Mouse (Mus musculus) limb, embryonic 10.5 days (tissue): ENCODE results near the gene Ccnb2. TPM values are rescaled to one million over a fixed set of nuclear protein-coding genes. Genes with fewer than 3 reads are reported as not detected.
"Not testable (repeated sequence)": the region's sequence is repeated elsewhere in the genome, so short reads cannot be mapped to it uniquely, and the experiment has no call there.

ENCODE experiments used
- DNase-seq: peaks from one replicate; pipeline ENCODE4 v3.0.0-alpha.2; 2017; ENCODE audit warnings: low spot score
- H3K27ac ChIP-seq: fragments of 300-500 bp; sonication (generic); 2 replicates; pipeline ENCODE4 v1.5.1; 2016; ENCODE audit warnings: mild to moderate bottlenecking
- H3K27me3 ChIP-seq: fragments of 300-500 bp; sonication (generic); 2 replicates; pipeline ENCODE4 v1.6.1; 2016; ENCODE audit warnings: low read depth, mild to moderate bottlenecking; ENCODE audit not compliant: poor library complexity, severe bottlenecking
- H3K36me3 ChIP-seq: fragments of 300-500 bp; sonication (generic); 2 replicates; pipeline ENCODE4 v1.6.1; 2016; ENCODE audit warnings: mild to moderate bottlenecking, moderate library complexity
- H3K4me1 ChIP-seq: fragments of 300-500 bp; sonication (generic); 2 replicates; pipeline ENCODE4 v1.6.1; 2016
- H3K4me3 ChIP-seq: fragments of 300-500 bp; sonication (generic); 2 replicates; pipeline ENCODE4 v1.5.1; 2016; ENCODE audit warnings: mild to moderate bottlenecking, moderate library complexity
- H3K9me3 ChIP-seq: fragments of 300-500 bp; sonication (generic); replicated peaks from 2 replicates; pipeline ENCODE4 v1.6.1; 2016; ENCODE audit warnings: mild to moderate bottlenecking
- WGBS: fragments of 180-500 bp; shearing (Covaris S2); methylation state at CpG from one replicate; pipeline ENCODE4 v1.1.7; 2016; 5-methylcytosine and 5-hydroxymethylcytosine counted together
- polyA plus RNA-seq: library from polyadenylated mRNA; unstranded; fragments of >200 nt; fragmentation: Nextera tagmentation; extraction: Ambion mirVana; gene quantifications from 2 replicates; pipeline ENCODE4 v1.2.1, GENCODE M21; 2016

Gene Ccnb2
- 223 and 245 TPM in 2 replicates for polyA plus RNA-seq

DNA sequence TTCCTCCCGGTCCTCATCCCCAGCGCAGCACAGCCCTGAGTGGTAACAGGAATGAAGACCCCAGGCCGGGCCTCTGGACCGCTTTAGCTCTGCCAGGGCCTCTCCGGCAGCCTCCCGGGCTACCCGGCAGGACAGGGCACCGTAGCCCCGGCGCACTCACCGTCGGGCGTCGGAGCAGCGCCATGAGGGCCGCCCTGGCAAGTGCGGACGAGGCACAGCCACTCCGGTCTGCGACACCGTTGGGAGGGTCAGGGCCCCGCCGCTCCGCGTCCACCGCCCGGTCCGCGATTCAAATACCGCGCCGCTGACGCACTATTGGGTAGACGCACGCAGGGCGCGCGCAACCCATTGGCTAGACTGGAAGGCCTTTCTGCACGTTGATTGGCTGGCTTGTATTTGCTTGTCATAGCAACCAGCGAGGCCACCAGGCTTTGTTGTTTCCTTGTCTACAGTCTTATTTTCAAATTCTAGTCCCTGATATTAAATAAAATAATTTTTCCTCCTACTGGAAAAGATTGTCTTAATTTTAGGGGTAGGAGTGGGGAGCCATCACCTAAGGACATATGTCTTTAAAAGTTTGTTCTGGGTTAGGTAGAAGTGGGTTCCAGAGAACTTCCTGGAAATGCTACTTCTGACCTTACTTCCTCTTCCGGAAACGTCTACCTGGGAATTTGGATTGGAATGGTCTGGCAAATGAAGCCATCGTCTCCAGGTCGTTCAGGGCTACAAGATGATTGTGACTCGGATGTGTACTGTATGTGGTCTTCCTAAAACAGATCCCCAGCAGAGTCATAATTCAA, at the start of gene Ccnb2:
Gene Ccnb2 (minus strand): TSS at position 291 of the 800 bp plus-strand sequence.
- Histone ChIP-seq H3K4me1 (peaks cover 8% of the 10 kb centered on the region; the same call in 1 of the 2 replicates), H3K9me3 (no peaks in the 10 kb centered on the region), H3K27me3 (no peaks in the 10 kb centered on the region), H3K36me3 (peaks cover 61% of the 10 kb centered on the region), H3K4me3 (peak within 1 kb of the TSS; percentile 90), H3K27ac (peak within 1 kb of the TSS; percentile 98)
- peak; percentile 93 for DNase-seq
- 3% methylated on average over 45 of the region's 45 CpGs for WGBS

GRCm38 (mm10) chr9:70463091-70463490, 41.7 kb upstream of the Ccnb2 start:
- H3K27me3 ChIP-seq, DNase-seq, H3K4me3 ChIP-seq, H3K27ac ChIP-seq, H3K9me3 ChIP-seq, H3K4me1 ChIP-seq: not testable (repeated sequence)
- H3K36me3 ChIP-seq = peaks cover 47% of the 10 kb centered on the region
- 97% methylated on average over 13 of the region's 13 CpGs for WGBS

GRCm38 (mm10) chr9:70452371-70452770, 31.0 kb upstream of the Ccnb2 start:
- 93% methylated on average over 2 of the region's 2 CpGs for WGBS

GRCm38 (mm10) chr9:70449072-70449471, 27.7 kb upstream of the Ccnb2 start:
- DNase-seq = no peak
- Histone ChIP-seq H3K4me3 (no peak overlapping the region), H3K9me3 (no peaks in the 10 kb centered on the region), H3K4me1 (no peaks in the 10 kb centered on the region), H3K27ac (no peak overlapping the region), H3K27me3 (no peaks in the 10 kb centered on the region), H3K36me3 (peaks cover 83% of the 10 kb centered on the region)
- WGBS = 97% methylated on average over 5 of the region's 5 CpGs

More at GRCm38 (mm10) chr9:70452371-70452770, 31.0 kb upstream of the Ccnb2 start:
- H3K9me3 ChIP-seq = no peaks in the 10 kb centered on the region
- H3K4me3 ChIP-seq = no peak overlapping the region
- H3K36me3 ChIP-seq = peaks cover 94% of the 10 kb centered on the region
- DNase-seq = no peak
- no peak overlapping the region for H3K27ac ChIP-seq
- H3K4me1 ChIP-seq = no peaks in the 10 kb centered on the region
- H3K27me3 ChIP-seq = no peaks in the 10 kb centered on the region

DNA sequence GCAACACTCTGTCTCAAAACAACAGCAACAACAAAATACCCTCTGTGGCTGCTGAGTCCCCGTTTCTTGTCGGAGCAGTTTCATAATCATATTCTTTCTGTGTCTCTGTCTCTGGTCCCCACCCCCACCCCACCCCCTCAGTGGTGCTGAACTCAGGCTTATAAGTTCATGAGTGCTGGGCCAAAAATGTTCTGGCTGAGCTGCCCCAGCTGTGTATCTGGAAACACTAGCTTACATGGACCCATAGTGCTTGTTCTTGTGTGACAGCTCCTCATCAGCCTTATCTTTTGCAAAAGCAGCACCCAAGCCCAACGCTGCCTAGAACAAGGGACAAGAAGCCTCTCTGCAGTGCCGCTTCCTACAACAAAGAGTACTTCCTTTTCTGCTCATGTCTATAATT, 18.6 kb upstream of the Ccnb2 start:
- 94% methylated on average over 4 of the region's 4 CpGs for WGBS
- Histone ChIP-seq H3K36me3 (peaks cover 98% of the 10 kb centered on the region), H3K9me3 (no peaks in the 10 kb centered on the region), H3K27me3 (no peaks in the 10 kb centered on the region), H3K27ac (no peak overlapping the region), H3K4me1 (no peaks in the 10 kb centered on the region), H3K4me3 (no peak overlapping the region)
- no peak for DNase-seq

DNA sequence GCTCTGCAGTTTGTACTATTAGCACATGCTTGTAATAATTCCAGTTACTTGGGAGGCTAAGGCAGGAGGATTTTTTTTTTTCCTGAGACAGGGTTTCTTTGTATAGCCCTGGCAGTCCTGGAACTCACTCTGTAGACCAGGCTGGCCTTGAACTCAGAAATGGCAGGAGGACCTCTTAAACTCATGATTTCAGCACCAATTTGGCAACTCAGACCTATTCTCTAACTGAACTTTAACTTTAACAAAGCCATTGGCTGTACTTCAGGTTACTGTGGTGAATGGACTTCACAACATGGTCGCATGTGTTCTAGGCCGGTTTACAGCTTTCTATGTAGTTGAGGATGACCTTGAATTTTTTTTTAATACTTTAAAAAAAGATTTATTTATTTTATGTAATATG, 1.3 kb upstream of the Ccnb2 start:
- DNase-seq = no peak
- Histone ChIP-seq H3K9me3 (no peaks in the 10 kb centered on the region), H3K4me3 (no peak overlapping the region), H3K4me1 (peaks cover 8% of the 10 kb centered on the region; the same call in 1 of the 2 replicates), H3K27ac (no peak overlapping the region), H3K27me3 (no peaks in the 10 kb centered on the region), H3K36me3 (peaks cover 60% of the 10 kb centered on the region)
- 96% methylated on average over 2 of the region's 2 CpGs for WGBS

GRCm38 (mm10) chr9:70416412-70416811, 4.9 kb downstream of the Ccnb2 start:
- peaks cover 77% of the 10 kb centered on the region for H3K36me3 ChIP-seq
- H3K27me3 ChIP-seq = no peaks in the 10 kb centered on the region
- H3K27ac ChIP-seq = no peak overlapping the region
- DNase-seq = no peak
- no peaks in the 10 kb centered on the region for H3K9me3 ChIP-seq
- WGBS = 81% methylated on average over 3 of the region's 3 CpGs
- H3K4me3 ChIP-seq = no peak overlapping the region
- H3K4me1 ChIP-seq = peaks cover 8% of the 10 kb centered on the region; the same call in 1 of the 2 replicates

DNA sequence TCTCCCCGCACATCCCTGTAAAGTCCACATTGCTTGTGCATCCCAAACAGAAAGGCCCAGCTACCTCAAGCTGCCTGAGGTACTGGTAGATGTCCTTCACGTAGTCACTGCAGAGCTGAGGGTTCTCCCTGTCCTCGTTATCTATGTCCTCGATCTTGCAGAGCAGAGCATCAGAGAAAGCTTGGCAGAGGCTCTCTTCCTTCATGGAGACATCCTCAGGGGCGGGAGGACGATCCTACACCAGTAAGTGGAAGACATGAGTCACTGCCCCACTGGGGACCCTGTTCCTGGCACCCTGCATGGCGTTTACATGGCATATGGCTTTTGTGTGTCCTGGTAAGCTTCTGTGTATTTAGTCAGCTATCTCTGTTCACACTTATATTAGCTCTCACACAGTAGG, 8.3 kb downstream of the Ccnb2 start:
- Histone ChIP-seq H3K4me1 (no peaks in the 10 kb centered on the region), H3K27ac (no peak overlapping the region), H3K27me3 (no peaks in the 10 kb centered on the region), H3K4me3 (no peak overlapping the region), H3K36me3 (peaks cover 99% of the 10 kb centered on the region), H3K9me3 (no peaks in the 10 kb centered on the region)
- 91% methylated on average over 7 of the region's 7 CpGs for WGBS
- DNase-seq = no peak

- Histone ChIP-seq H3K4me1 (no peaks in the 10 kb centered on the region), H3K9me3 (no peaks in the 10 kb centered on the region), H3K27me3 (no peaks in the 10 kb centered on the region), H3K36me3 (peaks cover 96% of the 10 kb centered on the region), H3K4me3 (no peak overlapping the region), H3K27ac (no peak overlapping the region)
- 76% methylated on average over 11 of the region's 11 CpGs for WGBS
- DNase-seq = no peak
Measured at GRCm38 (mm10) chr9:70410668-70411067, 10.7 kb downstream of the Ccnb2 start.

- Histone ChIP-seq H3K27ac (no peak overlapping the region), H3K36me3 (peaks cover 86% of the 10 kb centered on the region), H3K4me3 (no peak overlapping the region), H3K27me3 (no peaks in the 10 kb centered on the region), H3K4me1 (no peaks in the 10 kb centered on the region), H3K9me3 (no peaks in the 10 kb centered on the region)
- 96% methylated on average over 8 of the region's 8 CpGs for WGBS
- DNase-seq = no peak
Measured at GRCm38 (mm10) chr9:70409743-70410142, 11.6 kb downstream of the Ccnb2 start.

DNA sequence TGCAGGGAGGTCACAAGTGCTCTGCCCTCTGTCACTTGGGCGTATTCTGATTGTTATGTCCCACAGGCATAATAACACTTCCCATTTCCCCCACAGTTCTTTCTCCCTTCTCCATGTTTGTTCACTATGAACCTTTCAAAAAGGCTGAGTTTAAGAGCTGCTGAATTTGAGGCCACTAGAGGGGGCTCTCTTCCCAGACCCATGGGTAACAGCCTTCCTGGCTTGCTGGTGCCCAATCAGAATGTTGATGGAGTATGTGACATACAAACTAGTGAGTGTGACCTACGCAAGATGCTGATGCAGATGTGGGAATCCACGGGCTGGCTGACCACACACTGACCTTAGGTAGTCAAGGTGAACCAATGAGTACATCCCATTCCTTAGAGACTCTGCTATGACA, 12.6 kb downstream of the Ccnb2 start:
- no peaks in the 10 kb centered on the region for H3K27me3 ChIP-seq
- no peaks in the 10 kb centered on the region for H3K9me3 ChIP-seq
- 86% methylated on average over 3 of the region's 3 CpGs for WGBS
- no peak overlapping the region for H3K4me3 ChIP-seq
- peaks cover 78% of the 10 kb centered on the region for H3K36me3 ChIP-seq
- DNase-seq = no peak
- no peak overlapping the region for H3K27ac ChIP-seq
- H3K4me1 ChIP-seq = no peaks in the 10 kb centered on the region

DNA sequence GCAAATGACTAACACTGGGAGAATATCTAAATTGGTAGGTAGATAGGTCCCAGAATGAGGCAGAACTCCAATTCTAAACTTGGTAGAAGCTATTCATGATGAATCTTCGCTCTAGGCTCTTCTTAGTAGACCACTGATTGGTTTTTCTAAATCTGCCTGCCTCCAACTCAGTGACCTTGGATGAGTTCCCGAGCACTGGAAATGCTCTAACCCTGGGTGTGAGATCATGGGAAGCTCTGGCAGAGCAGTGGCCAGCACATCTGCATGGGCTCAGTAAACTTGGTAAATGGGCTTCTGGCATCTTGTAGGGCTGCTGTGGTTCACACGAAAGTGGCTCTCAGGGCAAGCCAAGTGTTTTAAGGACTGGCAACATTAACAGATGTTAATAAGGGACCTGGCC, 14.8 kb downstream of the Ccnb2 start:
- no peaks in the 10 kb centered on the region for H3K27me3 ChIP-seq
- 89% methylated on average over 3 of the region's 3 CpGs for WGBS
- peaks cover 56% of the 10 kb centered on the region for H3K36me3 ChIP-seq
- H3K4me1 ChIP-seq = no peaks in the 10 kb centered on the region
- no peak for DNase-seq
- no peak overlapping the region for H3K27ac ChIP-seq
- H3K9me3 ChIP-seq = no peaks in the 10 kb centered on the region
- no peak overlapping the region for H3K4me3 ChIP-seq

- Histone ChIP-seq H3K4me3 (no peak overlapping the region), H3K9me3 (no peaks in the 10 kb centered on the region), H3K27ac (no peak overlapping the region), H3K4me1 (no peaks in the 10 kb centered on the region), H3K27me3 (no peaks in the 10 kb centered on the region), H3K36me3 (peaks cover 21% of the 10 kb centered on the region)
- WGBS = 95% methylated on average over 8 of the region's 8 CpGs
- DNase-seq = no peak
Measured at GRCm38 (mm10) chr9:70401937-70402539, 19.3 kb downstream of the Ccnb2 start.
